Mouse (Mus musculus) heart, postnatal 0 days (tissue): ENCODE results near the gene Gsx1. TPM values are rescaled to one million over a fixed set of nuclear protein-coding genes. Genes with fewer than 3 reads are reported as not detected.

Experiments
- ATAC-seq: fragments of 200-750 bp; cut with Nextera tagmentation; 2 replicates; pipeline ENCODE4 v1.8.0; 2017; ENCODE audit warnings: low read depth, moderate number of reproducible peaks, moderate library complexity; ENCODE audit not compliant: insufficient read depth
- DNase-seq: peaks from one replicate; pipeline ENCODE4 v3.0.0-alpha.2; 2016; ENCODE audit warnings: low spot score
- H3K27ac ChIP-seq: fragments of 300-500 bp; sonication (generic); 2 replicates; pipeline ENCODE4 v1.5.1; 2014; ENCODE audit warnings: low read depth, mild to moderate bottlenecking
- H3K27me3 ChIP-seq: fragments of 300-500 bp; sonication (generic); 2 replicates; pipeline ENCODE4 v1.6.1; 2014; ENCODE audit warnings: low read length, mixed read lengths; ENCODE audit not compliant: control insufficient read depth, insufficient read depth
- H3K36me3 ChIP-seq: fragments of 300-500 bp; sonication (generic); replicated peaks from 2 replicates; pipeline ENCODE4 v1.6.1; 2014; ENCODE audit warnings: low read length, mixed read lengths; ENCODE audit not compliant: control insufficient read depth, insufficient read depth
- H3K4me1 ChIP-seq: fragments of 300-500 bp; sonication (generic); 2 replicates; pipeline ENCODE4 v1.6.1; 2014; ENCODE audit warnings: antibody characterized with exemption; ENCODE audit not compliant: control insufficient read depth, insufficient read depth
- H3K4me2 ChIP-seq: fragments of 300-500 bp; sonication (generic); 2 replicates; pipeline ENCODE4 v1.6.1; 2014; ENCODE audit warnings: low read depth, mild to moderate bottlenecking, low read length, moderate library complexity
- H3K4me3 ChIP-seq: fragments of 300-500 bp; sonication (generic); 2 replicates; pipeline ENCODE4 v1.5.1; 2014; ENCODE audit warnings: low read depth, low read length
- H3K9ac ChIP-seq: fragments of 300-500 bp; sonication (generic); replicated peaks from 2 replicates; pipeline ENCODE4 v1.6.1; 2014; ENCODE audit warnings: low read depth, low read length, mixed read lengths
- H3K9me3 ChIP-seq: fragments of 300-500 bp; sonication (generic); replicated peaks from 2 replicates; pipeline ENCODE4 v1.6.1; 2016; ENCODE audit warnings: low read length; ENCODE audit not compliant: control insufficient read depth
- CTCF ChIP-seq: IDR thresholded peaks from 2 replicates; pipeline ENCODE4 v1.5.1; 2016; ENCODE audit warnings: antibody characterized with exemption, control low read depth, low read depth
- EP300 ChIP-seq: IDR thresholded peaks from 2 replicates; pipeline ENCODE4 v1.6.1; 2016; ENCODE audit warnings: antibody characterized with exemption, low read depth
- WGBS: fragments of 180-500 bp; shearing (Covaris S2); extraction: QIAGEN DNeasy Blood & Tissue Kit; methylation state at CpG from one replicate; pipeline ENCODE4 v1.1.7; 2014; 5-methylcytosine and 5-hydroxymethylcytosine counted together
- polyA plus RNA-seq: library from polyadenylated mRNA; unstranded; fragments of >200 nt; fragmentation: Nextera tagmentation; extraction: Ambion mirVana; gene quantifications from 2 replicates; pipeline ENCODE4 v1.2.1, GENCODE M21; 2015
- total RNA-seq: library from RNA; depleted of rRNA; stranded (reverse); fragments of >200 nt; gene quantifications from 2 replicates; pipeline ENCODE4 v1.2.3, GENCODE M21; 2014; ENCODE audit warnings: low replicate concordance

Gsx1 gene
- total and polyA plus RNA-seq, 2 experiments from 2014 or later = not detected

DNA sequence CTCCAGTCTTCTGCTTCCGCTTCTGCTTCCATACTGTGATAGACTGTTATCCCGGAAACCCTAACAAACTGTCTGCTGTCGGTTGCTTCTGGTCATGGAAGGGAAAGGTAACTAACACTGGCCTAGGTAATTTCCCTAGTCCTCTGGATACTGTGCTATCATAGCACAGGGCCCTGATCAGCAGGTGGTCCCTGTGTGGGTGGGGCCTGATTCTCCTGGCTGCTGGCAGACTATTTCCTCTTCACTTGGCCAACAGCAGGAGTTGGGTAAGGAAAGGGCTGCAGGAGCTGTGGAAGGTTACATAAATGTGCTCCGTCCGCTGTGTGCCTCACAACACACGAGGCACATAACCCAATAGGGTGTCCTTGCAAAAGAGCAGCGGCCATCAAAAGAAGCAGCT lies 31.1 kb upstream of the Gsx1 start:
- H3K27ac ChIP-seq = no peak overlapping the region
- TF ChIP-seq CTCF = no peak
- TF ChIP-seq EP300 = no peak
- 69% methylated on average over 7 of the region's 7 CpGs for WGBS
- no peaks in the 10 kb centered on the region for H3K9me3 ChIP-seq
- H3K4me2 ChIP-seq = no peak overlapping the region
- no peak overlapping the region for H3K4me3 ChIP-seq
- H3K36me3 ChIP-seq = no peaks in the 10 kb centered on the region
- H3K9ac ChIP-seq = no peak overlapping the region
- ATAC-seq (no peak), DNase-seq (no peak)
- peaks cover 12% of the 10 kb centered on the region for H3K27me3 ChIP-seq
- H3K4me1 ChIP-seq = no peaks in the 10 kb centered on the region

DNA sequence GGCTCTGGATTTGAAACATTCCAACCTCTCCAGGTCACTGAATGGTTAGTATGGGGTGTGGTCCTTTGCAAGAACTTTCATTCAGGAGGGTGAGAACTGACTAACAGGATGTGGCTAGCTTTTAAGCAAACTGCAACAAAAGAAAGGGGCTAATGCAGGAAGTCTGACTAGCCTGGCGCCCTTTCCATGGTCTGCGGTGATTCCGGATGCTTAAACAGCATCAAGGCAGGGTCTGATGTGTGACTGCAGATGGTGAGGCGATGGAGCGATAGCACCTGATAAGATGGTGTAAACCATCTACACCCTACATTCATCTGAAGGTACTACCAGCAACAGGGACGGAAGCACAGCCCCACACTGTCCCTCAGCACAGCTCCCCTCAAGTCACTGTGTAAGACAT lies 29.2 kb upstream of the Gsx1 start:
- Histone ChIP-seq H3K9me3 (no peaks in the 10 kb centered on the region), H3K4me1 (no peaks in the 10 kb centered on the region), H3K27ac (no peak overlapping the region), H3K36me3 (no peaks in the 10 kb centered on the region), H3K27me3 (peaks cover 12% of the 10 kb centered on the region), H3K4me3 (no peak overlapping the region), H3K4me2 (no peak overlapping the region), H3K9ac (no peak overlapping the region)
- no peak for DNase-seq
- TF ChIP-seq CTCF (no peak), EP300 (no peak)
- WGBS = 57% methylated on average over 6 of the region's 6 CpGs
- no peak for ATAC-seq

DNA sequence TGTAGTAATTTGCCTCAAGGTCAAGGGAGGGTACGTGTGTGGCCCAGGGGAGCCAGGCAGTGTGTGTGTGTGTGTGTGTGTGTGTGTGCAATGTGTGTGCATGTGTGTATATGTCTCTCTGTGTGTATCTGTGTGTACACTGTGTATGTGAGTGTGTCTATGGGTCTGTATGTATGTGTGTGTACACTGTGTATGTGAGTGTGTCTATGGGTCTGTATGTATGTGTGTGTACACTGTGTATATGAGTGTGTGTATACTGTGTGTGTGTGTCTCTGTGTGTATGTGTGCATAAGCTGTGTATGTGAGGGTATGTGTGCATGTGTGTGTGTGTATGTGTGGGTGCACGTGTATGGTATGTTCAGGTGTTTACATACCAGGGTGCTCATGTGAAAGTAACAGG lies 28.7 kb upstream of the Gsx1 start:
- Histone ChIP-seq H3K9me3 (no peaks in the 10 kb centered on the region), H3K9ac (no peak overlapping the region), H3K27me3 (peaks cover 12% of the 10 kb centered on the region), H3K36me3 (no peaks in the 10 kb centered on the region), H3K4me1 (no peaks in the 10 kb centered on the region), H3K27ac (no peak overlapping the region), H3K4me3 (no peak overlapping the region), H3K4me2 (no peak overlapping the region)
- DNase-seq (no peak), ATAC-seq (no peak)
- 73% methylated on average over 2 of the region's 2 CpGs for WGBS
- TF ChIP-seq CTCF (no peak), EP300 (no peak)

DNA sequence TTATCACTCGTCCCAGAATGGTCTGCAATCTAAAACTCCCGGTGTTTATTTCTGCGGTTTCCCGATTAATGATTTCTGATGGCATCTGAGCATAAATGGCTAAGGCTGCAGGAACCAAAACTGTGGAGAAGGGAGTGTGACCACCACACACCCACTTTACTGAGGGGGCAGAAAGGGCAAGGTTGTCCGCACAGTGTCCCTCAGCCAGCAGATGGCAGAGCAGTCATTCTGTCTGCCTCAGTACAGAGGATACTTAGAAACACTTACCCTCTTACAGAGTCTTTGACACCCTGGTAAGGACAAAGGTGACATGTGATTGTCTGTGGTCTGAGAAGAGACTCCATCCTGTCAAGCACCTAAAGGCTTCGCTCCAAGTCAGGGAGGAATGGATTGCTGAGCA lies 23.4 kb upstream of the Gsx1 start:
- H3K4me1 ChIP-seq = no peaks in the 10 kb centered on the region
- no peaks in the 10 kb centered on the region for H3K9me3 ChIP-seq
- H3K4me2 ChIP-seq = no peak overlapping the region
- no peak overlapping the region for H3K4me3 ChIP-seq
- no peaks in the 10 kb centered on the region for H3K36me3 ChIP-seq
- DNase-seq (no peak), ATAC-seq (no peak)
- H3K9ac ChIP-seq = no peak overlapping the region
- H3K27me3 ChIP-seq = no peaks in the 10 kb centered on the region
- no peak overlapping the region for H3K27ac ChIP-seq
- WGBS = 76% methylated on average over 6 of the region's 6 CpGs
- TF ChIP-seq EP300 (no peak), CTCF (peak; percentile 14; the same call in 1 of the 2 replicates)

DNA sequence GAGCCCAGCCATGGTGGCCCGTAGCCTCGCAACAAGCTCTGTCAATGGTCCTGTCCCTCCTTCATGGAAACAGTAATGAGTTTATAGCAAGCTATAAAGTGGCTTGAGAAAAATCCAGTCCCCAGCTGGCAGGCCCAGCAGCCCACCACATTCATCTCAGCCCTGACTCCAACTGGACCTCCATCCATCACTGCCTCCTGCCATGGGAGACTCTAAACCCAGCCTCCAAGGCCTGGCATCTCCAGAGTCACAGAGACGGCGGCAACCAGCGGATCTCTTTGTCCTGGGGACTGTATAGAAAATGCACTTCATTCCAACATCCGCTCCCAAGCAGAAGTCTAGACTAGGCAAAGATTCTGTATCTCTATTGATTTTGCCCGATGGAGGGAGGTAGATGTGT lies 18.4 kb upstream of the Gsx1 start:
- H3K27ac ChIP-seq = no peak overlapping the region
- WGBS = 85% methylated on average over 7 of the region's 7 CpGs
- H3K36me3 ChIP-seq = no peaks in the 10 kb centered on the region
- no peaks in the 10 kb centered on the region for H3K9me3 ChIP-seq
- H3K27me3 ChIP-seq = no peaks in the 10 kb centered on the region
- no peak for ATAC-seq
- H3K4me1 ChIP-seq = no peaks in the 10 kb centered on the region
- H3K4me2 ChIP-seq = no peak overlapping the region
- H3K9ac ChIP-seq = no peak overlapping the region
- TF ChIP-seq EP300 (no peak), CTCF (no peak)
- no peak for DNase-seq
- no peak overlapping the region for H3K4me3 ChIP-seq

DNA sequence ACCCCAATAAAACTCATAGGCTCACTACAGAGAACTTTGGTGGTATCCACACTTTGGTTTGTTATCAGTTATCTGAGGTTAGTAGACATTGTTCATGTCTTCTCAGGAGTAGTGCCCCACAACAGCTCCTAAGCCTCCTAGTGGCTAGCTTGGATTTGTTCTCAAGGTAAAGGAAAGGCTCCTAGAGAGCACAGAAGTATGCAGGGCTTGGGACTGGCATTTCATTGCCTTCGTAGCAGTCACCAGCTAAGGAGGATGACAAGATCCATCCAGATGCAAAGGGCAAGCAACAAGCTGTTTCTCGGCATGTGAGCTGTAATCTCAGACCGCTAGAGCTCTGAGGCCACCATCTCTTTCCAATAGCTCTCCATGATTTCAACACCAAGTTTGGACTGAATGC lies 14.4 kb upstream of the Gsx1 start:
- ATAC-seq = no peak
- no peak overlapping the region for H3K27ac ChIP-seq
- 84% methylated on average over 3 of the region's 3 CpGs for WGBS

More for the DNA sequence above, 14.4 kb upstream of the Gsx1 start:
- no peak for TF ChIP-seq CTCF
- no peak for TF ChIP-seq EP300
- H3K27me3 ChIP-seq = no peaks in the 10 kb centered on the region
- H3K4me1 ChIP-seq = no peaks in the 10 kb centered on the region
- no peaks in the 10 kb centered on the region for H3K36me3 ChIP-seq
- DNase-seq = no peak
- no peaks in the 10 kb centered on the region for H3K9me3 ChIP-seq
- no peak overlapping the region for H3K4me3 ChIP-seq
- no peak overlapping the region for H3K9ac ChIP-seq
- H3K4me2 ChIP-seq = no peak overlapping the region
